Mouse (Mus musculus): ENCODE measurements around the gene Nol12.
A peak's percentile ranks its signal among the peaks of the same experiment; 100 is the strongest.

Gene Nol12

GRCm38 (mm10) chr15:78957021-78957420 lies 22.3 kb downstream of the Nol12 start:
- DNase-seq, result no peak

- no peak for DNase-seq
Observed at GRCm38 (mm10) chr15:78959537-78959936, 24.8 kb downstream of the Nol12 start.

- no peak for DNase-seq
Observed at GRCm38 (mm10) chr15:78960088-78960487, 25.4 kb downstream of the Nol12 start.

GRCm38 (mm10) chr15:78962885-78963284 lies 28.2 kb downstream of the Nol12 start:
- DNase-seq, result peak; percentile 89

- no peak for DNase-seq
Observed at GRCm38 (mm10) chr15:78971626-78972025, 36.9 kb downstream of the Nol12 start.

- no peak for DNase-seq
Observed at GRCm38 (mm10) chr15:78973950-78974349, 39.2 kb downstream of the Nol12 start.

- DNase-seq, result no peak
Observed at GRCm38 (mm10) chr15:78977676-78978159, 43.0 kb downstream of the Nol12 start.

GRCm38 (mm10) chr15:78978875-78979274 lies 44.1 kb downstream of the Nol12 start:
- DNase-seq, result no peak

GRCm38 (mm10) chr15:78980084-78980483 lies 45.4 kb downstream of the Nol12 start:
- no peak for DNase-seq

- peak; percentile 74 for DNase-seq
Observed at GRCm38 (mm10) chr15:78982658-78983435, 48.1 kb downstream of the Nol12 start.

GRCm38 (mm10) chr15:78983436-78984285 lies 48.9 kb downstream of the Nol12 start:
- DNase-seq, result no peak

GRCm38 (mm10) chr15:78984286-78984778 lies 49.6 kb downstream of the Nol12 start:
- no peak for DNase-seq

- DNase-seq, result peak; percentile 83
Observed at GRCm38 (mm10) chr15:78986536-78987220, 51.9 kb downstream of the Nol12 start.

- DNase-seq, result peak; percentile 99
Observed at GRCm38 (mm10) chr15:78988499-78988971, 53.8 kb downstream of the Nol12 start.

GRCm38 (mm10) chr15:78989152-78990092 lies 54.7 kb downstream of the Nol12 start:
- DNase-seq, result no peak

GRCm38 (mm10) chr15:78990093-78990463 lies 55.3 kb downstream of the Nol12 start:
- DNase-seq, result no peak

- no peak for DNase-seq
Observed at GRCm38 (mm10) chr15:78990970-78991525, 56.3 kb downstream of the Nol12 start.

- no peak for DNase-seq
Observed at GRCm38 (mm10) chr15:78992235-78992634, 57.5 kb downstream of the Nol12 start.

- DNase-seq, result no peak
Observed at GRCm38 (mm10) chr15:78992925-78993324, 58.2 kb downstream of the Nol12 start.
